Mouse (Mus musculus): ENCODE results near the gene Pdk3. TPM values are rescaled to one million over a fixed set of nuclear protein-coding genes. Genes with fewer than 3 reads are reported as not detected.

The Pdk3 gene
- total and polyA plus RNA-seq, 3 experiments, result 34.4 to 58.4 TPM; not detected in 1

GRCm38 (mm10) chrX:93756867-93757455 lies 75.0 kb downstream of the Pdk3 start:
- no peaks in the 10 kb centered on the region for H3K79me2 ChIP-seq (ENCODE audit: control insufficient read depth, insufficient read depth, low read length, poor library complexity)
- no peaks in the 10 kb centered on the region for H3K27me3 ChIP-seq (ENCODE audit: control insufficient read depth in 1 of 2, insufficient read depth in 2 of 2, low read length in 2 of 2)
- no peak for DNase-seq (ENCODE audit: low read depth, low spot score)
- no peak overlapping the region for H3K27ac ChIP-seq (ENCODE audit: control insufficient read depth, low read depth, low read length)
- no peak overlapping the region for H3K9ac ChIP-seq (ENCODE audit: control insufficient read depth, low read depth, low read length, poor library complexity, severe bottlenecking)
- H3K4me3 ChIP-seq (ENCODE audit: control insufficient read depth in 1 of 2, insufficient read depth in 1 of 2, low read depth in 2 of 2, low read length in 2 of 2), result no peak overlapping the region
- no peaks in the 10 kb centered on the region for H3K9me3 ChIP-seq (replicated peaks; ENCODE audit: insufficient read depth, low read length)
- no peak for TF ChIP-seq CHD1 (IDR thresholded peaks at IDR 0.05; ENCODE audit: low read depth, low read length)
- no peak for TF ChIP-seq TAL1 (IDR thresholded peaks at IDR 0.05; ENCODE audit: low read length)
- no peak for TF ChIP-seq ZNF384 (IDR thresholded peaks at IDR 0.05; ENCODE audit: low read depth, low read length)
- TF ChIP-seq MYB (IDR thresholded peaks at IDR 0.05; ENCODE audit: low read depth, low read length), result no peak
- TF ChIP-seq MYC (IDR thresholded peaks at IDR 0.05; ENCODE audit: low read depth, low read length), result no peak
- TF ChIP-seq NELFE (IDR thresholded peaks at IDR 0.05; ENCODE audit: low read depth, low read length), result no peak
- TF ChIP-seq GATA1 (IDR thresholded peaks at IDR 0.05; ENCODE audit: low read depth, low read length), result no peak
- TF ChIP-seq SIN3A (IDR thresholded peaks at IDR 0.05; ENCODE audit: low read length), result no peak
- no peak for TF ChIP-seq POLR2AphosphoS5 (IDR thresholded peaks at IDR 0.05; ENCODE audit: borderline replicate concordance, low read depth, low read length)
- no peak for TF ChIP-seq RAD21 (IDR thresholded peaks at IDR 0.05; ENCODE audit: low read depth, low read length)
- no peak for TF ChIP-seq CHD2 (IDR thresholded peaks at IDR 0.05; ENCODE audit: low read length)
- no peak for TF ChIP-seq MEF2A (IDR thresholded peaks at IDR 0.05; ENCODE audit: extremely low read depth, insufficient replicate concordance, low read depth, low read length, poor library complexity, severe bottlenecking)
- TF ChIP-seq POLR2A (IDR thresholded peaks at IDR 0.05; ENCODE audit: control insufficient read depth in 1 of 2, insufficient read depth in 1 of 2, low read depth in 1 of 2, low read length in 2 of 2, poor library complexity in 1 of 2), result no peak
- no peak for TF ChIP-seq E2F4 (IDR thresholded peaks at IDR 0.05; ENCODE audit: borderline replicate concordance, low read depth, low read length)
- TF ChIP-seq MXI1 (IDR thresholded peaks at IDR 0.05; ENCODE audit: low read depth, low read length), result no peak
- no peak for TF ChIP-seq JUND (IDR thresholded peaks at IDR 0.05; ENCODE audit: low read depth, low read length)
- no peak for TF ChIP-seq UBTF (IDR thresholded peaks at IDR 0.05; ENCODE audit: borderline replicate concordance, insufficient read depth, low read depth, low read length)
- TF ChIP-seq KAT2A (conservative IDR thresholded peaks at IDR 0.05; ENCODE audit: low read depth, low read length), result no peak
- no peak for TF ChIP-seq GABPA (IDR thresholded peaks at IDR 0.05; ENCODE audit: low read depth, low read length)
- TF ChIP-seq SMC3 (IDR thresholded peaks at IDR 0.05; ENCODE audit: low read depth, low read length), result no peak
- H3K36me3 ChIP-seq (ENCODE audit: control insufficient read depth in 1 of 2, insufficient read depth in 2 of 2, low read length in 2 of 2), result no peaks in the 10 kb centered on the region
- no peaks in the 10 kb centered on the region for H3K4me1 ChIP-seq (ENCODE audit: control insufficient read depth in 1 of 2, insufficient read depth in 2 of 2, low read length in 2 of 2)

GRCm38 (mm10) chrX:93755210-93755842 lies 76.7 kb downstream of the Pdk3 start:
- Histone ChIP-seq H3K4me1 (ENCODE audit: control insufficient read depth in 1 of 2, insufficient read depth in 2 of 2, low read length in 2 of 2) (peaks cover 3 to 9% of the 10 kb centered on the region in 2 experiments), H3K9me3 (replicated peaks; ENCODE audit: insufficient read depth, low read length) (no peaks in the 10 kb centered on the region)

More at GRCm38 (mm10) chrX:93755210-93755842, 76.7 kb downstream of the Pdk3 start:
- TF ChIP-seq RAD21 (IDR thresholded peaks at IDR 0.05; ENCODE audit: low read depth, low read length) (no peak), ZC3H11A (IDR thresholded peaks at IDR 0.05; ENCODE audit: low read depth, low read length) (no peak), ZNF384 (IDR thresholded peaks at IDR 0.05; ENCODE audit: low read depth, low read length) (no peak), SIN3A (IDR thresholded peaks at IDR 0.05; ENCODE audit: low read length) (no peak), MAFK (IDR thresholded peaks at IDR 0.05; ENCODE audit: borderline replicate concordance, low read depth, low read length) (no peak), RCOR1 (IDR thresholded peaks at IDR 0.05; ENCODE audit: low read depth, low read length) (no peak), SMC3 (IDR thresholded peaks at IDR 0.05; ENCODE audit: low read depth, low read length) (no peak), POLR2AphosphoS2 (IDR thresholded peaks at IDR 0.05; ENCODE audit: low read length) (no peak), MXI1 (IDR thresholded peaks at IDR 0.05; ENCODE audit: low read depth, low read length) (no peak)
- Histone ChIP-seq H3K36me3 (ENCODE audit: control insufficient read depth in 1 of 2, insufficient read depth in 2 of 2, low read length in 2 of 2) (peaks cover 0 to 8% of the 10 kb centered on the region in 2 experiments; a peak in 2 of 4 replicates), H3K27ac (ENCODE audit: control insufficient read depth, low read depth, low read length) (no peak overlapping the region), H3K27me3 (ENCODE audit: control insufficient read depth in 1 of 2, insufficient read depth in 2 of 2, low read length in 2 of 2) (no peaks in the 10 kb centered on the region), H3K9ac (ENCODE audit: control insufficient read depth, low read depth, low read length, poor library complexity, severe bottlenecking) (no peak overlapping the region), H3K4me3 (ENCODE audit: control insufficient read depth in 1 of 2, insufficient read depth in 1 of 2, low read depth in 2 of 2, low read length in 2 of 2) (no peak overlapping the region), H3K79me2 (ENCODE audit: control insufficient read depth, insufficient read depth, low read length, poor library complexity) (no peaks in the 10 kb centered on the region)
- no peak for DNase-seq (ENCODE audit: low read depth, low spot score)

Data from MEL (cell line).